Mouse (Mus musculus) frontal cortex, adult 2 months (tissue): ENCODE measurements at regions not wholly inside any gene's neighbourhood (a gene's known extent, or its start where the extent isn't known, plus 50 kb on each side); places are given as distances from the start of the nearest gene placed in this dataset.

Experiments
- DNase-seq, 2 experiments: peaks; one replicate each; pipeline ENCODE4 v3.0.0; 2022; ENCODE audit warnings: low spot score in 1 of 2; ENCODE audit errors: extremely low spot score in 1 of 2

DNA sequence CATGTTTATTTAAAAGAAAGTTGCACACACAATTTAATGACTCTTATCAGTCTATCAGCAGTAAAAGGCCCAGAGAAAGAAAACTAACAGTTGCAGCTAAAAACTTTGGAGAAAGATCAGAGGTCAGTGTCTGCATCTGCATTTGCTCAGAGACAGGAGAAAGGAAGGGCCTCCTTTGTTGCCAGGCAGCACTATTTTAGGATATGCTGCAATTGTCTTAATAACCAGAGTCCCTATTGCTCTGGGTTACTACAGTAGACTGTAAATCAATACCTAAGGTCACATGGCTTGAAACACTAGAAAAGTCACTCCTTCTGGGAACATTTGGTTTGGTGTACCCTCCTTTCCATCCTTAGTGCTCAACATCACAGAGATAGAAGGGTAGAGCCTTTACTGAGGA lies 175.7 kb downstream of the Hdgfl1 start:
- DNase-seq, result no peak

DNA sequence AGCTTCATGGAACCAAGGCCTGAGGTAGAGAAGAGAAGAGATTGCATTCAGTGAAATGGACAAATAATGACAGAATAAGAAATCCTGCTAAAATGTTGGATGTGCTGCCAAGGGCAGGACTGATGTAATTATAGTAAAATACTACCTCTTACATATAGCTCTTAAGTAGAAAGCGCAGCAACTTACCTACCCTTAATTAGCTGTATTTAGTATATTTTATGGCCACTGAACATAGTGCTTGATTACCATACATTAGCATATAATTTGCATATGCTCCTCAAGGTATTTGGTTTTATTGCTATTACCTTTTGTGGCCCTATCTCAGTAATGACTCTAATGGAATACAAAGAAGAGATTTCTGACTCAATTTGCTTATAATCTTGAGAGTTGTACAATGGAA lies 176.2 kb downstream of the Hdgfl1 start:
- no peak for DNase-seq

DNA sequence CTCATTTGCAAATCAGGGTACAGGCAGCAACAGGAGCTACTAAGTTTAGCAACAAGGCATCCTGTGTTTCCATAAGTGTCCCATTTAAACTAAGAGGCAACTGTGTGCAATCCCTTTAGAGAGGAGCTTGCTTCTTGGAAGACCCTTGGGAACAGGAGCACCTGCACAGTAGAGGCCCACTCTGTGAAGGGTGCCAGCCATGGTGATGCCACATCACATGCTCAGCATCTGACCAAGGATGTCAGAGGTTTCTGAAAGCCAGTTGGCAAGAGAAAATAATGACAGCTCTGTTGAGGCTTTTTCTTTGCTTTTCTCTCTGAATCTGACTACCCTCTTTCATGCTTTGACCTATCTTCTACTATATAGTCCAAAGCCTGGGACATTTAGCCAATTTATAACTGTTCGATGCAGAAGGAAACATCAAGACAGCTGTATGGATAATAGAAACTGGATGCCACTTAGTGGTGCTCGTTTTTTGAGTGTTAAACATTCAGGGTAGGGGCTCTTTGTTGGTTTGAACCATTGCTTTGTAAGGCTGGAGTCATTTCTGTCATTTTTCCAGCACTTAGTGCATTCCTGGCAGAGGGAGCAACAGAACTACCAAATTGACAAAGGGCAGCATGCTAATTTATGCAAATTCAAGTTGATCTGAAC lies 193.9 kb downstream of the Hdgfl1 start:
- DNase-seq, result peak; percentile 7 to 22

DNA sequence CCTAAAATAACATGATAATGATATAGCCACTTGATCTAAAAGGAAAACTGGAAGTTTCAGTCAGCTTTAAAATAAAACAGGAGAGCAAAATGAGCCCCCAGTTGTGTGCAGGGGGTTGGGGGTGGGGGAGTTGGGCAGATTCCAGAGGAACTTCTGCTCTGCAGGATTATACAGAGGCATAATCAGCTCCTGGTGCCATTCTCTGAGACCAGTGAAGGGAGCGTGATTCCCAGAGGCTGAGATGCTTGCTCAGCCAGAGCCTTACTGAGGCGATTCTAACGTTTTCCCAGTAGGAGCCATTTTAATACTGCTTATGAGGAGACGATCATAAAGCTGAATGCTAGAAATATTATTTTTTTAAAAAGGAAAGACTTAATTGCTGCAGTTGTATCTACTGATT lies 200.5 kb downstream of the Hdgfl1 start:
- DNase-seq, result no peak

DNA sequence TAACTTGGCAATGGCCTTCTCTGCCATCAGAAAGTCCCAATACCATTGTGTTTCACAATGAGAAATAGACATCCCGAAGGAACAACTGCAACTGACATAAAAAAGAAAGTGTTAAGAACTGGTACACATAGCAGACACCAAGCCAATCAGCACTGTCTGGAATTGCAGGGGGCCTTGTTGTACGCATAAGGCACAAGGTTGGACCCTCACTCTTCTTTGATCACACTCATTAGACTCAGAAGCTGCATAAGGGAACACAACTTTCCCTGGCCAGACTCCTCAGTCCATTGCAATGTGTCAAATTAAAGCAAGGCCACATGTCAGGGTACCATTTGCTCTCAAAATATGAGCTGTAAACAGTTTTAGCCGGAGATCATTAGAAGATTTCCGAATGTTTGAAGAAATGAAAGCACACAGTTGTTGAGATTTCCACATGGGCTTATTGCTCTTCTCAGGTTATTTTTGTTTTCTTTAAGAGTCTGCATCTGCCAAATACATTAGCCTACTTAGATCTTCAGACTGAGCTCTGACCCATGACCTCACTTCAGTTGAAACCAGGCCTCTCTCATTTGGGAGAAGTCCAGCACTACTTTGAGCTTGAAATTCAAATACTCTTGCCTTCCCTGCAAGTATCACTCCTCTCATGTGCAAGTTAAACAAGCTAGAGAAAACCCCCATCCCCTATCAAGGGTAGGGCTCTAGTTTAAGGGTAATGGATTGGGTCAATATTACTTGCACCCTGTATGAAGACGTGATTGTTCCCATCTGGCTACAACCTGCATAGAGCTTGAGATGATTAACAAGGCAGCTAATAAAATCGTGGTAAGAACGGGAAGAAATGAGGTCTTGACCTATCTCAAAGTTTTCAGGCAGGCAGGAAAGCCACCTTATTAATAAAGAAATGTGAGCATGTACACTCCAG lies 204.8 kb downstream of the Hdgfl1 start:
- DNase-seq, result no peak

DNA sequence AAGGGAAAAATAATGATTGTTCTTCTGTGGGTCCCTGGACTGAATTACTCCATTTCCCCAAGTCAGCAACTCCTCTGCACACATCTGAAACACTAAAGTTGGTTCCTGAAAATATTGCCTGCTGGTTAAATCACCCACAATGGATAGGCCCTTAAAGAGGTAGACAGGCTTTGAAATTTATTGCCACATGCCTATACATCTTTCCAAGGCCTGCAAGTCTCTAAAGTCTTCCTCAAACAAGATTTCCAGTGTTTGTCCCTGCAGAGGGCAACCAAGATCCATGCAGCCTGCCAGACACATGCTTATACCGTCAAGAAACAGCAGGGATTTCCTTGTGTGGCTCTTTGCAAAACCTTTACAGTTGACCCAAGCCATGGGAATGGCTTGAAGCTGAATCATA lies 211.6 kb downstream of the Hdgfl1 start:
- DNase-seq, result peak in 1 of 2 experiments; percentile 20

DNA sequence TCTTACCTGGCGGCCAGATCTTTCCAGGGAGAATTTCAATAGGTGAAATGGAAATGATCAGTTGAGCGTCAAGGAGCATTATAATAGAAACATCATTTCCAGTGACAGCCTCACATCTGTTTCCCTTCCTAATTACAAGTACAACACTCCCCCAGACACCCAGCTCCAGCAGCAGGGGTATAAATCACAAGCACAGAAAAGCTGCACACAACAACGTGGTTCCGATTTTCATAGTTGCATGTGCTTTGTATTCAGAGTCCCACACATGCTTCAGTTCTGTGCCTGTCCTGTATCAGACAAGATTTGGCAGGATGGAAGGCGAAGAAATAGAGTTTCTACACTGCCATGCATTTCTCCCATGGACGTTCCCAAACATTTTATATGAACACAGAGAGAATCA lies 215.7 kb downstream of the Hdgfl1 start:
- DNase-seq, result no peak

DNA sequence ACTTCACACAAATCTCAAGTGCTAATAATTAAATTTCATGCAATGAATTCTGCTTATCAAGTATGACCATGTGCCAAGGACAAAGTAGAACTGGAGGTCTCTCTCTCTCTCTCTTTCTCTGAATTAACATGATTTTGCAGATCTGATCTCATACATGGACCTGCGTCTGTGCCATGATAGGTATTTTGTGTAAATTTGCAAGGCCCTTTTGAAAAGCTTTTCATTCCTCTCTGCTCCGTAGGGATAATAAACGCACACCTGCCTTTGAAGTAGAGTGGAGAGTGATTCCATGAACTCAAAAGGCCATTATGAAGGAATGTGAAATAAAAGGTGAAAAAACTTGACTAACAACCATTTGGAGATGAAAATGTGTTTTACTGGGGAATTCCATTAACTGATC lies 217.8 kb downstream of the Hdgfl1 start:
- DNase-seq, result no peak

DNA sequence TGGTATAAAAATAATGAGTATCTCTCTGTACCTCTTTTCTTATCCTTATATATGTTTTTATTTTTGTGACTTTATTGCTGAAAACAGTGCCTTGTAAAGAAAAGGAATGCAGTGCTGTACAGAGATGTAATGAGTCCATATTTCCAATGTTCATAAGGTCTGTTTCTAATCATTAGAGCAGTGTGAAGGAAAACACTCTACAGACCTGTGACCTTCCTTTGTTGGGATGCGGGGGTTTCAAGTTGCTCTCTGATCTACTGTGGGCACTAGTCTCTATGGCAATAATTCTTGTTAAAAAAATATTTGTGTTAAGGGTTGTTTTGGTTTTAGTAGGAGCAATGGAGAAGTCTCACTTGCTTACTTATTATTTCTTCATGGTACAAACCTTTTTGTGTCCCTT lies 231.0 kb downstream of the Hdgfl1 start:
- DNase-seq, result no peak

DNA sequence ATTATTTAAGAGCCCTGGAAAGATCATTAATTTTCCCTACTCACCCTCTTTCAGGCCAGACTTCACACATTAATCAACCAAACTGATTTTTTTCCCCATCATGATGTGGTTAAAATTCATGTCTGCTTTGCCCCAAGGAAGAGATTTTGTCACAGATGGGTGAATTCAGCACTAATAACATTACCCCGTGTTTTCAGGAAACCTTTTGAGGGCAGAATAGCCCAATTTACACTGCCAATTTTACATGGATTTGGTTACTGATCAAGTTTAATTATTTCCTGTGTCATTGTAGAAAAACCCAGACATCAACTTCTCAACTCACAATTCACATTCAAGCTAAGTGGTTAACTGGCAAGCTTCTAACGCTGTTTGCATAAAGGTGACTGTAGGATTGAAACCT lies 233.4 kb downstream of the Hdgfl1 start:
- no peak for DNase-seq

DNA sequence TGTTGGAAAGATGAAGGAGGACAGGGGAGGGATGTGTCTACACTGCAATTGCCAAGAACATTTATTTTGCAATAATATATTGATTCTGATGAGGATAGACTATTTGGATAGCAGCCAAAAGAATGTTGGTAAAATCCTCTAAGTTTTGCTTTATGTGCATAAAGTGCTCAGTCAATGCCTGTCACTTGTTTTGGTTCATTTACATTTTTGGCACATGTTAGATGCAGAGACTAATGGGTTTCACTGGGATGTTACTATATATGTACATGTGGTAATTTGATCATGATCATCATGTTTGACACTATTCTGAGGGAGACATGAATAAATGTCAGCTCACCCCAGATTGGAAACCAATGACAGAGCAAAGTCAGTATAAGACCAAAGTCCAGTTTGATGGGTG lies 237.2 kb downstream of the Hdgfl1 start:
- DNase-seq, result no peak

DNA sequence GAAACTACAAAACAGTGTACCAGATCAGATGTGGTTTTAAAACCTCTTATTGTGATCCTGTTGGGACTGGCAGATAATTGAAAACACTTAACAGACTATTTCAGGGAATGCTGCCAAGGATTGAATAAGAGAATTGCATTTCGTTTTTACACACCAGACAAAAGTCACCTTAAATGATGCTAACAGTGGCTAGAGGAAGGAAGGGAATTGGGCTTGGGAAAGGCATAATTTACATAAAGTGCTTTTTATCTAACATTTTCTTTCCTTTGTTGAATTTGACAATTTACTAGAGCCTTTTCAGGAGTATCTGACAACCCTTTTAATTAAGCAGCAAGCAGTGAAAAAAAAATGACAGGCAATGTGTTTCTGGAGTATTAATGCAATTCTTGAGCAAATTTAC lies 250.9 kb downstream of the Hdgfl1 start:
- DNase-seq, result no peak

DNA sequence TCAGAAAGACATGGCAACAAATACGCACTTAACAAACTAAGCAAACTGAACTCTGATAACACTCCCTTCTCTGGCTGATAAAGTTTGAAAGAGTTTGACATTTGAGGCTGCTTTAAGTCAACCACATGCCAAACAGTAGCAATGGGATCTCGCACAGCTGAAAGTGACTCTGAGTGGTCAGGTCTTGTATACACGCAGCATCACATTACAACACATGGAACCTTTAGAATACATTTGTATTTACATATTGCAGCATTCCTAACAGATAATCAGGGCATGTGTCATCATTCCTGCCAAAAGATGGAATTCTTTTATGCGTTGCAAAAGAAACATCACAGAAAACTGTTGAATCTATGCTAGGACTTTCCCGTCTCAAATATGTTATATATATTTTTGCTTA lies 251.5 kb downstream of the Hdgfl1 start:
- DNase-seq, result no peak

DNA sequence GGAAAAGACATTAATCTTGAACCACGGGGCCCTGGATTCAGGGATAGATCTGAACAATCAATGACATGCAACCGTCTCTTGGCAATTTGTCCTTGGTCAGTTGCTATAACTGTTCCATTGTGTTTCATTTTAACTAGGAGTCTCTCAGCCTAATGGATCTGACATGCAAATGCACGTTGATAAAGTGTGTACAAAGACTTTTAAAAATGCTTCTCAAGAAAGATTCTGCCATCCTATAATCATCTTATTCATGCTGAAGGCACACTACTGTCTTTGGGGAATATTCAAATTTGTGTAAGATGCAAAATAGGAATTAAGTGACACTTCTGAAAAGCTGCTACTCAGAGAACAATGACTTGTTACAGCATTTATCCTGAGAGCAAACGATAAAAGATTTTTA lies 252.3 kb downstream of the Hdgfl1 start:
- no peak for DNase-seq

DNA sequence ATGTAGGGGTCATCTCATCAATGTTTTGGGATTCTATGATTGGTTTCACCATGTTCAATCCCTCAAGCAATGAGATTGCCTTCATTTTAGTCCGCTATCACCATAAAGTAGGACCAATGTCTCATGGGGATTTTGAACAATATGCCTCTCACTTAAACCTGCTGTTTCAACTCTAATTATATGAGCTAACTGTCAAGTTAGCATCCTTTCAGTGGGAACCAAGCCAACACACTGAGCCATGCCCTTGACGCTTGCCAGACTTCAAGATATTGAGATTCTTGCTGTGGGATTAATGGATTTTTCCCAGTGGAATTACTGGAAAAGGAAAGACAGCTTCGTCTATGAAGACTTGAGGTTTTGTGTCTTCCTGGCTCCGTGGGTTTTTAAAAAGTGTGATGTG lies 259.5 kb downstream of the Hdgfl1 start:
- no peak for DNase-seq

DNA sequence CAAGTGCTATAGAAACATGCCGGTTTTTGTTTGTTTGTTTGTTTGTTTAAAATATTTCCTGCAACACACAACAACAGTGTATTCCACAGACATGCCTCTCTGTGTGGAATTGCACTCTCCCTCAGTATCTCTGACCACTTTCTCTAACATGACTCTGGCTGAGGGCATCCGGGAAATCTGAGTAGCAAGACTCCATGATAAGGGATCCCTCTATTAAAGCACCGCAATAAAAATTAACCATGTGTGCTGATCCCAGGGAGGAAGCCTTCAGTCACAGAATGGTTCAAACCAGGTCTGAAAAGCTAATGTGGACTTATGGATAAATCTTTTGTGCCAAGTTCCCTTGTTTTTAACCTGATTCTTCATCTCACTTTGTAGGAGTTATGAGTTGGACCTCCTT lies 260.1 kb downstream of the Hdgfl1 start:
- DNase-seq, result no peak

DNA sequence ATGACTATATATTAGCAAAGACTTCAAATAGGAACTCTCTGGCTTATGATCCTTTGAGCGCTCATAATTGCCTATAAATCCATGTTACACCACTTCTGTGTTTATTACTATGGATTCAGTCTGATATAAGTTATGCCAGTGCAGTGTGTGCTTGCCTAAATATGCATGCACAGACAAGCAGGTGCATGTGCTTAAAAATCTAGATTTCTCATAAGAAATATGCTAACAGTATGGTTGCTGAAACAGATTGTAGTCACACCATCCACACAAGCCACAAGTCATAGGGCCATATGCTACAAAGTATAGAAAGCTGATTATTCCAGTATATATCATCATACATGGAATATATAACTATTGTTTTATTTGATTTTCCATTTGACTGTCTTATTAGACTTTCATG lies 266.2 kb downstream of the Hdgfl1 start:
- no peak for DNase-seq

DNA sequence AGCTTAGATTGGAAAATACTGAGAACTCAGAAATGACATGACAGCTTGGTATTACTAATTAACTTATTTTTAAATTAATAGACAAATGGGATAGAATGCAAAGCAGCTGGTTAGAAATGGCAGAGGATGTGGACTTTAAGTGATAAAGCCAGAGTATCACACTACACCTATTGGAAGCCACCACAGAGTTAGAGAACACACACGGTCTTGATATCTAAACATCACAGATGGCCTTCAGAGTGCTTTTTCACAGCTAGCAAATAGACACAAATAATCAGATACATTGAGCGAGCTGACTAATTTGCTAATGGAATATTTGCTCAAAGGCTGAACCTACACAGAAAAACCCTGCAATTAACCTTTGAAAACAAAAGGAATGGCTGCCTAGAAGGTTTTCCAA lies 272.9 kb downstream of the Hdgfl1 start:
- DNase-seq, result no peak

DNA sequence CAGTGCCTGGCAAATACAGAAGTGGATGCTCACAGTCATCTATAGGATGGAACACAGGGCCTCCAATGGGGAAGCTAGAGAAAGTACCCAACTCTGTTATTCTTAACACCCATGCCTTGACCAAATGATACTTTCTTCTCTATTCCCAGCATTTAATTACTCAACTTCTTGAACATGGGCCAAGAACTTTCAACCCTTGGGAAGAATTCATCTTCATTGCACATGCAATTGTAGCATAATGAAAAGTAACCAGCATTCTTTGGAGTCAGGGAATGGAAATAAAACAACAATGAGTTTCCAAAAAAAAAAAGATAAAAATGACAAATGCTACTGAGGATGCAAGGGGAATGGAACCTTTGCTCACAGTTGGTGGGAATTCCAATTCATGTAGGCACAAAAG lies 274.1 kb downstream of the Hdgfl1 start:
- no peak for DNase-seq

DNA sequence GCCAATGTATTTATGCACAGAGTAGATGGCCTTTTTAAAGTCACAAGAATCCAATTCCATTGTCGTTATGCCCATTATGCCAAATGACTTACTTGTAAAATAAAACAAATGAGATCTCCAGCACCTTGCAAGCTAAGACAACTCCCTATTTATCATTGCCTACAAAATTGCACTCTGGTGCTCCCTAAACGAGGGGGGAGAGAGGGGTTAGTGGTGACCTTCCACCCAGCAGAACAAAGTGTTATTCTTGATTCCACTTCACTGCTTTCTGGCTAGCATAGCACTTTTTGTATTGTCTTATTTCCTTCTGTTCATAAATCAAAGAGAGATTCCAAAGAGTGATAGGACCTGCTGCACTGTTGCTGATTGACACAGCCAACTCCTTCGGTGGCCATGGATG lies 300.6 kb downstream of the Hdgfl1 start:
- no peak for DNase-seq

DNA sequence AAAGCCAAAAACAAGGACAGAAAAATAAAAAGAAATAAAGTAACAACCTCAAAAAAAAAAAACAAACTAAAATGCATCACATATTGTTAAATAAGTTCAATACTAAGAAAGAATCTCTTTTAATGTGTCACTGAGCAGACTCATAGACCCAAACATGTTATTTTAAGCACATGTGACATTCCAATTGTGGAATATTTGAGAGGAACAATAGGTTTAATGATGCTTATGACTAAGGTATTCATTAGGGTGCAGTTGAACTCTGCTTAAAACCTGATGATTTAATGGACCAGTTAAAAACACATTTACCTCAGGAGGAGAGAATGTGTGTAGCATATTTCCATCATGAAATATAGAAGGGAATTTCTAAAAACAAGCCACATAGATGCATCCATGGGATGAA lies 302.4 kb downstream of the Hdgfl1 start:
- no peak for DNase-seq

DNA sequence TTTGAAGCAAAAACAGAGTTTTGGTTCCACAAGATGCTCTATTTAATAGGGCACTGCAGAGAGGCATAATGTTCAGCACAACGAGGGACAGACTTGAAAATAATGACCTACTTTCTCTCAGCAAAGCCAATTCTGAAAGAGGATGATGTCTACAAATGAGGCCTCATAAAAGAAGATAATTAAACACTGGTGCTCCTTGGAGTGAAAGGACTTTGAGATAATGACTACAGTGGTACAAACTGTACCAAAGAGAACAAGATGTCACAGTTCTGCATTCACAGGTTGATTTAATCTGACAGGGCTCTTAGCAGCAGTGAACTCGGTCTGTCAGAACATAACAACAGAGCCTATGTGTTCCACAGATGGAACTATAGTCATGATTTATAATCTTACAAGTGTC lies 305.4 kb downstream of the Hdgfl1 start:
- DNase-seq, result no peak
